Mouse (Mus musculus) testis, adult 2 months (tissue): ENCODE data around the gene H13. TPM values are rescaled to one million over a fixed set of nuclear protein-coding genes. Genes with fewer than 3 reads are reported as not detected.
"Not testable (repeated sequence)": the region's sequence is repeated elsewhere in the genome, so short reads cannot be mapped to it uniquely, and the experiment has no call there.

Source experiments
- H3K27ac ChIP-seq: fragments of 200-500 bp; 2 replicates; pipeline ENCODE4 v1.5.1; 2012; ENCODE audit warnings: low read depth, low read length; ENCODE audit not compliant: control insufficient read depth, insufficient read depth
- H3K27me3 ChIP-seq: fragments of 200-500 bp; 2 replicates; pipeline ENCODE4 v1.6.1; 2012; ENCODE audit warnings: mild to moderate bottlenecking, low read length, moderate library complexity; ENCODE audit not compliant: control insufficient read depth, insufficient read depth
- H3K36me3 ChIP-seq: fragments of 200-500 bp; 2 replicates; pipeline ENCODE4 v1.6.1; 2012; ENCODE audit warnings: mild to moderate bottlenecking, low read length; ENCODE audit not compliant: control insufficient read depth, insufficient read depth
- H3K4me1 ChIP-seq: fragments of 200-500 bp; 2 replicates; pipeline ENCODE4 v1.6.1; 2012; ENCODE audit warnings: low read length; ENCODE audit not compliant: control insufficient read depth, insufficient read depth
- H3K4me3 ChIP-seq: fragments of 200-500 bp; 2 replicates; pipeline ENCODE4 v1.5.1; 2012; ENCODE audit warnings: low read depth, mild to moderate bottlenecking, low read length, moderate library complexity, mixed read lengths; ENCODE audit not compliant: control insufficient read depth
- CTCF ChIP-seq: fragments of 200-500 bp; IDR thresholded peaks from 2 replicates; pipeline ENCODE4 v1.5.1; 2012; ENCODE audit warnings: low read depth, mild to moderate bottlenecking, inconsistent platforms, low read length, moderate library complexity; ENCODE audit not compliant: control insufficient read depth, insufficient read depth, insufficient replicate concordance
- POLR2A ChIP-seq: fragments of 200-500 bp; IDR thresholded peaks from 2 replicates; pipeline ENCODE4 v1.6.1; 2012; ENCODE audit warnings: low read depth, mild to moderate bottlenecking, inconsistent platforms, low read length, moderate library complexity; ENCODE audit not compliant: control insufficient read depth
- polyA plus RNA-seq: library from polyadenylated mRNA; depleted of rRNA; stranded (reverse); fragments of >200 nt; gene quantifications from 2 replicates; pipeline ENCODE4 v1.2.3, GENCODE M21; 2012

Gene H13
- polyA plus RNA-seq, 1 experiment = 84.7 TPM

- Histone ChIP-seq H3K27me3 (no peaks in the 10 kb centered on the region), H3K4me3 (no peak overlapping the region), H3K36me3 (no peaks in the 10 kb centered on the region), H3K27ac (no peak overlapping the region), H3K4me1 (peaks cover 15% of the 10 kb centered on the region)
- TF ChIP-seq POLR2A = no peak
- no peak for TF ChIP-seq CTCF
Measured at GRCm38 (mm10) chr2:152637381-152637780, 31.9 kb upstream of the H13 start.

GRCm38 (mm10) chr2:152638865-152639264 is 30.4 kb upstream of the H13 start:
- Histone ChIP-seq H3K27ac (peak overlapping the region; percentile 51), H3K36me3 (no peaks in the 10 kb centered on the region), H3K4me1 (peaks cover 5% of the 10 kb centered on the region), H3K4me3 (no peak overlapping the region), H3K27me3 (no peaks in the 10 kb centered on the region)
- no peak for TF ChIP-seq CTCF

- no peak for TF ChIP-seq POLR2A
- no peak for TF ChIP-seq CTCF
- H3K27ac ChIP-seq = peak overlapping the region; percentile 51
- H3K27me3 ChIP-seq = no peaks in the 10 kb centered on the region
- H3K4me3 ChIP-seq = no peak overlapping the region
- peaks cover 2% of the 10 kb centered on the region for H3K4me1 ChIP-seq
- H3K36me3 ChIP-seq = no peaks in the 10 kb centered on the region
Measured at GRCm38 (mm10) chr2:152639406-152640113, 29.7 kb upstream of the H13 start.

GRCm38 (mm10) chr2:152652901-152653620 is 16.2 kb upstream of the H13 start:
- Histone ChIP-seq H3K36me3 (no peaks in the 10 kb centered on the region), H3K27me3 (no peaks in the 10 kb centered on the region), H3K27ac (peak overlapping the region; percentile 44), H3K4me1 (peaks cover 8% of the 10 kb centered on the region), H3K4me3 (peak overlapping the region; percentile 73)
- TF ChIP-seq POLR2A (no peak), CTCF (no peak)

- Histone ChIP-seq H3K27me3 (no peaks in the 10 kb centered on the region), H3K4me1 (peaks cover 8% of the 10 kb centered on the region), H3K4me3 (peak overlapping the region; percentile 69), H3K27ac (no peak overlapping the region; the same call in 1 of the 2 replicates), H3K36me3 (no peaks in the 10 kb centered on the region)
- no peak for TF ChIP-seq CTCF
- TF ChIP-seq POLR2A = no peak
Measured at GRCm38 (mm10) chr2:152653874-152654715, 15.2 kb upstream of the H13 start.

GRCm38 (mm10) chr2:152657398-152657797 is 11.9 kb upstream of the H13 start:
- Histone ChIP-seq H3K27ac (no peak overlapping the region), H3K4me3 (no peak overlapping the region), H3K4me1 (peaks cover 8% of the 10 kb centered on the region), H3K36me3 (no peaks in the 10 kb centered on the region), H3K27me3 (no peaks in the 10 kb centered on the region)
- peak; percentile 38; the same call in 1 of the 2 replicates for TF ChIP-seq CTCF
- no peak for TF ChIP-seq POLR2A

- no peak overlapping the region for H3K4me3 ChIP-seq
- H3K27ac ChIP-seq = no peak overlapping the region
- no peaks in the 10 kb centered on the region for H3K27me3 ChIP-seq
- H3K4me1 ChIP-seq = peaks cover 6% of the 10 kb centered on the region
- TF ChIP-seq CTCF = no peak
- no peak for TF ChIP-seq POLR2A
- H3K36me3 ChIP-seq = no peaks in the 10 kb centered on the region
Measured at GRCm38 (mm10) chr2:152661163-152661562, 8.1 kb upstream of the H13 start.

- H3K27ac ChIP-seq, H3K4me3 ChIP-seq, H3K36me3 ChIP-seq, H3K27me3 ChIP-seq: not testable (repeated sequence)
- H3K4me1 ChIP-seq = peaks cover 11% of the 10 kb centered on the region
Measured at GRCm38 (mm10) chr2:152666191-152666590, 3.1 kb upstream of the H13 start.
